Mouse (Mus musculus): ENCODE data around the gene Cdk5r1.

DNA sequence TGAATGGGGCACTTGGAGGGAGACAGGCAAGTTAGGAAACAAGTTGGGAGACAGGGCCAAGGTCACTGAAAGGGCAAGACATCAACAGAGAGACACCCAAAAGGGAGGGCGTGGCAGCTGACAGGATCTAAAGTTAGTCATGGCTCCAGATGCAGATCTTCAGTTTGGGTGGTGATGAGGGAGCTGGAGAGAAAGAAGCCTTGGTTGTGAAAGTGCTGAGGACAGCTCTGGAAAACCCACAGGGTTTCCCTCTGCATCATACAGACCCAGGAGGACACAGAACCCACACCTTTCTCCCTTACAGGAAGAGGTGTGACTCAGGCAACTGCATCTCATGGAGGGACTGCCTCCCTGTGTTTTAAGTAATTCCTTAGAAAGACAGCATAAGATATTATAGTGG, 19.8 kb downstream of the Cdk5r1 start:
- TF ChIP-seq GATA1 (IDR thresholded peaks at IDR 0.05; ENCODE audit: borderline replicate concordance, low read length) (no peak), FLI1 (IDR thresholded peaks at IDR 0.05; ENCODE audit: low read length) (no peak)

All from megakaryocyte, embryonic 14.5 days (primary cell).